In the genomic region with DNA sequence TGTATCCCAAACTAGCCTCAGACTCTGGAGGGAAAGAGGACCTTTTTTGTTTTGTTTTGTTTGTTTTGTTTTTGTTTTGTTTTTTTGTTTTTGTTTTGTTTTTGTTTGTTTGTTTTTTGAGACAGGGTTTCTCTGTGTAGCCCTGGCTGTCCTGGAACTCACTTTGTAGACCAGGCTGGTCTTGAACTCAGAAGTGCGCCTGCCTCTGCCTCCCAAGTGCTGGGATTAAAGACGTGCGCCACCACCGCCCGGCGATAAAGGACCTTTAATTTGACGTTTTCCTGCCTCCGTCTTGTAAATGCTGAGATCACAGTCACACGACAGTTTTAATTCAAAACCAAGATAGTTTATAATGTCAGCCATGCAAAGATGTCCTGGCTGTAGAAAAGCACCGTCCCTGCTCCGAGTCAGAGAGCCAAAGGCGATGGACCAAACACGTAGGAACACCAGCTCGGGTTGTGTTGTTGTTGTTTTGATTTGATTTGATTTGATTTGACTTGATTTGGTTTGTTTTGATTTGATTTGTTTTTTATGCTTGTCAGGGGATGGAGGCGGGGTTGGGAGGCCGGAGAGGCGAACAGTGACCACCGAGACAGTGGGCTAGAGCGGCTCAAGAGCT, we compare ENCODE assay signal across 7 mouse cellular contexts. TPM values are rescaled to one million over a fixed set of nuclear protein-coding genes. Genes with fewer than 3 reads are reported as not detected.
DNase-seq lines count a peak whose midpoint lies in the region; ATAC-seq and TF ChIP-seq lines count a peak whose summit lies in the region.
"Not testable (repeated sequence)": the region's sequence is repeated elsewhere in the genome, so short reads cannot be mapped to it uniquely, and the experiment has no call there.

A gene (plus strand): TSS at position 334 of the 619 bp plus-strand sequence.

- peak within 1 kb of the TSS; percentile 65 for H3K9ac ChIP-seq in forebrain, embryonic 12.5 days
- peak within 1 kb of the TSS; percentile 80 for H3K9ac ChIP-seq in heart, embryonic 16.5 days (ENCODE audit: low read length)
- peak within 1 kb of the TSS; percentile 79 for H3K9ac ChIP-seq in kidney, embryonic 16.5 days (replicated peaks; ENCODE audit: low read length)
- H3K9ac ChIP-seq in limb, embryonic 12.5 days (replicated peaks) = peak within 1 kb of the TSS; percentile 77

- H3K79me2 ChIP-seq in macrophage (ENCODE audit: inconsistent target) = not testable (repeated sequence)

- DNase-seq in brain, embryonic 14.5 days (ENCODE audit: low read depth) = not testable (repeated sequence)

- not testable (repeated sequence) for H3K27me3 ChIP-seq in forebrain, embryonic 12.5 days; heart, embryonic 16.5 days (ENCODE audit: control insufficient read depth, insufficient read depth, low read length); kidney, embryonic 16.5 days (ENCODE audit: insufficient read depth, low read length); limb, embryonic 12.5 days

- ATAC-seq in forebrain, embryonic 12.5 days (ENCODE audit: low FRiP score) = peak; percentile 45
- ATAC-seq in heart, embryonic 16.5 days (replicated peaks; ENCODE audit: extremely low read depth, insufficient read depth, low FRiP score) = peak; percentile 14; the same call in 1 of the 2 replicates
- peak; percentile 10; the same call in 1 of the 2 replicates for ATAC-seq in kidney, embryonic 16.5 days (ENCODE audit: low FRiP score, low TSS enrichment)
- peak; percentile 16; the same call in 1 of the 2 replicates for ATAC-seq in limb, embryonic 12.5 days (ENCODE audit: insufficient number of reproducible peaks, insufficient read depth, low FRiP score, low TSS enrichment, low read depth)
- 0 out of 2 replicates have a peak, but pooled peaks have one; percentile 3 for ATAC-seq in neutrophil, adult 5-6 weeks (ENCODE audit: extremely low read depth, insufficient number of reproducible peaks, low FRiP score, poor library complexity, severe bottlenecking)

- TF ChIP-seq CTCF in brain, embryonic 14.5 days (IDR thresholded peaks at IDR 0.05; ENCODE audit: borderline replicate concordance, extremely low read depth, insufficient read depth, insufficient read length) = not testable (repeated sequence)

- peak within 1 kb of the TSS; percentile 63 for H3K4me2 ChIP-seq in forebrain, embryonic 12.5 days
- H3K4me2 ChIP-seq in heart, embryonic 16.5 days (ENCODE audit: low read depth, low read length) = peak within 1 kb of the TSS; percentile 93
- H3K4me2 ChIP-seq in kidney, embryonic 16.5 days (replicated peaks; ENCODE audit: low read depth, low read length) = peak within 1 kb of the TSS; percentile 87
- peak within 1 kb of the TSS; percentile 65 for H3K4me2 ChIP-seq in limb, embryonic 12.5 days

- WGBS in forebrain, embryonic 12.5 days = 4% methylated on average over 19 of the region's 19 CpGs
- WGBS in heart, embryonic 16.5 days = 5% methylated on average over 19 of the region's 19 CpGs
- WGBS in kidney, embryonic 16.5 days = 5% methylated on average over 19 of the region's 19 CpGs
- WGBS in limb, embryonic 12.5 days = 6% methylated on average over 19 of the region's 19 CpGs
- WGBS in macrophage (ENCODE audit: missing documents) = 2% methylated on average over 18 of the region's 19 CpGs

- peak within 1 kb of the TSS; percentile 68 for H3K4me3 ChIP-seq in forebrain, embryonic 12.5 days (replicated peaks)
- H3K4me3 ChIP-seq in heart, embryonic 16.5 days (ENCODE audit: low read length) = peak within 1 kb of the TSS; percentile 77
- peak within 1 kb of the TSS; percentile 71 for H3K4me3 ChIP-seq in kidney, embryonic 16.5 days (ENCODE audit: low read length)
- peak within 1 kb of the TSS; percentile 73 for H3K4me3 ChIP-seq in limb, embryonic 12.5 days (replicated peaks)
- peak within 1 kb of the TSS; percentile 74 for H3K4me3 ChIP-seq in macrophage (ENCODE audit: inconsistent target)

- peak within 1 kb of the TSS; percentile 80; the same call in 1 of the 2 replicates for H3K27ac ChIP-seq in forebrain, embryonic 12.5 days
- peak within 1 kb of the TSS; percentile 56 for H3K27ac ChIP-seq in heart, embryonic 16.5 days (ENCODE audit: low read length)
- peak within 1 kb of the TSS; percentile 72 for H3K27ac ChIP-seq in kidney, embryonic 16.5 days (ENCODE audit: low read length)
- peak within 1 kb of the TSS; percentile 62; the same call in 1 of the 2 replicates for H3K27ac ChIP-seq in limb, embryonic 12.5 days
- H3K27ac ChIP-seq in macrophage = peak within 1 kb of the TSS; percentile 47

- not testable (repeated sequence) for TF ChIP-seq POLR2A in brain, embryonic 14.5 days (IDR thresholded peaks at IDR 0.05; ENCODE audit: borderline replicate concordance, extremely low read depth, insufficient read depth, insufficient read length, poor library complexity, severe bottlenecking)

- peaks cover 10% of the 10 kb centered on the region for H3K4me1 ChIP-seq in forebrain, embryonic 12.5 days
- not testable (repeated sequence) for H3K4me1 ChIP-seq in heart, embryonic 16.5 days (ENCODE audit: control insufficient read depth, insufficient read depth, low read length); kidney, embryonic 16.5 days (ENCODE audit: insufficient read depth, low read length); limb, embryonic 12.5 days (replicated peaks)

- peaks cover 44% of the 10 kb centered on the region for H3K36me3 ChIP-seq in forebrain, embryonic 12.5 days (replicated peaks)
- H3K36me3 ChIP-seq in heart, embryonic 16.5 days (ENCODE audit: control insufficient read depth, insufficient read depth) = peaks cover 12% of the 10 kb centered on the region
- H3K36me3 ChIP-seq in kidney, embryonic 16.5 days (ENCODE audit: insufficient read depth, low read length) = peaks cover 22% of the 10 kb centered on the region
- H3K36me3 ChIP-seq in limb, embryonic 12.5 days = peaks cover 55% of the 10 kb centered on the region
- peaks cover 17% of the 10 kb centered on the region; the same call in 1 of the 2 replicates for H3K36me3 ChIP-seq in macrophage (ENCODE audit: inconsistent target)

- not testable (repeated sequence) for H3K9me3 ChIP-seq in forebrain, embryonic 12.5 days; heart, embryonic 16.5 days (replicated peaks; ENCODE audit: control insufficient read depth, low read length); kidney, embryonic 16.5 days (ENCODE audit: low read length); limb, embryonic 12.5 days

RNA-seq across cellular contexts. Expression of the gene that starts here (rescaled TPM):
- 33.1 and 35.9 TPM in 2 replicates for polyA plus RNA-seq in brain, embryonic 14.5 days (2012; rRNA removed)
- polyA plus RNA-seq in forebrain, embryonic 12.5 days (2016; fragmentation: Nextera tagmentation; extraction: Ambion mirVana) = 22.2 and 24.9 TPM in 2 replicates
- 9.4 and 9.6 TPM in 2 replicates for polyA plus RNA-seq in heart, embryonic 16.5 days (2015; fragmentation: Nextera tagmentation; extraction: Ambion mirVana)
- polyA plus RNA-seq in kidney, embryonic 16.5 days (2015; fragmentation: Nextera tagmentation; extraction: Ambion mirVana) = 21.7 and 23.2 TPM in 2 replicates
- 22.8 and 23.8 TPM in 2 replicates for polyA plus RNA-seq in limb, embryonic 12.5 days (2016; fragmentation: Nextera tagmentation; extraction: Ambion mirVana)
- 1 to 10 TPM in 19 of 26 experiments, under 1 TPM in 2, not detected in 5; 0.81 to 8.4 (median 4.1) TPM for total RNA-seq in macrophage (2018; cell fraction: chromatin; rRNA removed)
- total RNA-seq in macrophage (2018; cell fraction: cytosol; rRNA removed) = 1 to 10 TPM in 23 of 26 experiments, under 1 TPM in 3; 0.38 to 3.5 (median 2.1) TPM
- total RNA-seq in macrophage (2018; cell fraction: nucleus; rRNA removed) = 1 to 10 TPM in 20 of 26 experiments, under 1 TPM in 3, not detected in 3; 0.40 to 6.3 (median 1.7) TPM
- 2.3 to 4.9 TPM (median 2.4 TPM) in 3 replicates for polyA plus RNA-seq in macrophage (2018)
- total RNA-seq in neutrophil, adult 5-6 weeks (2017) = 2.2 and 2.9 TPM in 2 replicates
